ENCODE assay signal across 28 mouse cellular contexts in genomic region chr19:43462141-43462540, GRCm38 (mm10). TPM values are rescaled to one million over a fixed set of nuclear protein-coding genes. Genes with fewer than 3 reads are reported as not detected.
"Had no signal": no experiment of that assay in that cellular context is flagged by ENCODE, and none has a peak within 500 bp of the region (broad histone marks: within the 10 kb centered on the region; RNA-seq: fewer than 3 reads in every experiment).

No protein-coding gene starts in this region.

- H3K27ac ChIP-seq: embryonic facial prominence, embryonic 10.5 days; embryonic facial prominence, embryonic 12.5 days; embryonic facial prominence, embryonic 13.5 days; embryonic facial prominence, embryonic 15.5 days; forebrain, embryonic 10.5 days; forebrain, embryonic 12.5 days; forebrain, embryonic 13.5 days; forebrain, embryonic 15.5 days; gastrocnemius, adult 2 months; heart, adult 2 months had no signal

- H3K36me3 ChIP-seq: embryonic facial prominence, embryonic 10.5 days; embryonic facial prominence, embryonic 12.5 days; embryonic facial prominence, embryonic 13.5 days; embryonic facial prominence, embryonic 15.5 days; forebrain, embryonic 10.5 days; forebrain, embryonic 12.5 days; forebrain, embryonic 15.5 days had no signal

- H3K27me3 ChIP-seq: embryonic facial prominence, embryonic 12.5 days; embryonic facial prominence, embryonic 13.5 days; embryonic facial prominence, embryonic 15.5 days; forebrain, embryonic 12.5 days; forebrain, embryonic 13.5 days; forebrain, embryonic 15.5 days had no signal

- H3K9me3 ChIP-seq: embryonic facial prominence, embryonic 10.5 days; embryonic facial prominence, embryonic 12.5 days; embryonic facial prominence, embryonic 13.5 days; embryonic facial prominence, embryonic 15.5 days; forebrain, embryonic 10.5 days; forebrain, embryonic 12.5 days; forebrain, embryonic 13.5 days; forebrain, embryonic 15.5 days had no signal

- H3K4me2 ChIP-seq: embryonic facial prominence, embryonic 12.5 days; embryonic facial prominence, embryonic 13.5 days; embryonic facial prominence, embryonic 15.5 days; forebrain, embryonic 12.5 days; forebrain, embryonic 13.5 days; forebrain, embryonic 15.5 days had no signal

- ATAC-seq: forebrain, embryonic 13.5 days; forebrain, embryonic 14.5 days; forebrain, embryonic 15.5 days; forebrain, embryonic 16.5 days; forebrain, postnatal 0 days had no signal

- H3K4me1 ChIP-seq: embryonic facial prominence, embryonic 10.5 days; embryonic facial prominence, embryonic 12.5 days; forebrain, embryonic 10.5 days; forebrain, embryonic 12.5 days; forebrain, embryonic 13.5 days; forebrain, embryonic 15.5 days had no signal

- H3K4me3 ChIP-seq: embryonic facial prominence, embryonic 10.5 days; embryonic facial prominence, embryonic 12.5 days; embryonic facial prominence, embryonic 13.5 days; embryonic facial prominence, embryonic 15.5 days; erythroblast, embryonic 14.5 days; forebrain, embryonic 10.5 days; forebrain, embryonic 12.5 days; forebrain, embryonic 13.5 days; forebrain, embryonic 15.5 days; gastrocnemius, adult 2 months; heart, adult 2 months had no signal

- DNase-seq: cerebellum, adult 2 months; cerebellum, adult 8-10 months; cerebellum, adult 9-10 months; cerebellum, adult 9-11 months; cerebellum, postnatal 10 days; cerebellum, postnatal 14 days; cerebellum, postnatal 25 days; cerebellum, postnatal 36 days; embryo, embryonic 11 days; forebrain, postnatal 0 days; gastrocnemius, adult 2 months; gastrocnemius, postnatal 10 days; gastrocnemius, postnatal 14 days; gastrocnemius, postnatal 25 days; gastrocnemius, postnatal 36 days; heart, adult 2 months had no signal

- H3K9ac ChIP-seq: embryonic facial prominence, embryonic 12.5 days; embryonic facial prominence, embryonic 13.5 days; embryonic facial prominence, embryonic 15.5 days; forebrain, embryonic 12.5 days; forebrain, embryonic 13.5 days; forebrain, embryonic 15.5 days; forebrain, postnatal 0 days had no signal

RNA-seq across cellular contexts. Expression of gene Cnnm1, which starts 21.9 kb away (rescaled TPM):
- total RNA-seq: gastrocnemius, postnatal 36 days; granulocyte monocyte progenitor cell, adult 5-6 weeks had no signal
- polyA plus RNA-seq: erythroblast, embryonic 14.5 days had no signal
